Mouse (Mus musculus) heart, embryonic 15.5 days (tissue): ENCODE measurements around the gene Ldhal6b. TPM values are rescaled to one million over a fixed set of nuclear protein-coding genes. Genes with fewer than 3 reads are reported as not detected.

Experiments used
- microRNA-seq: library from miRNA; unstranded; fragments of <30 nt; microRNA quantifications from one replicate; pipeline ENCODE4, GENCODE M21; 2016
- polyA plus RNA-seq: library from polyadenylated mRNA; unstranded; fragments of >200 nt; fragmentation: Nextera tagmentation; extraction: Ambion mirVana; gene quantifications from 2 replicates; pipeline ENCODE4 v1.2.1, GENCODE M21; 2015

The Ldhal6b gene
- polyA plus RNA-seq, 1 experiment from 2014 or later, result not detected

Small RNA genes within 50 kb of the gene (microRNA-seq; reads per million reads assigned to microRNA genes)
- not detected for gene Gm22475

Other genes starting within 250 kb of the Ldhal6b start
- 107 and 118 TPM in 2 replicates for gene Tmem242, start 21.5 kb upstream of the Ldhal6b start, polyA plus RNA-seq
- gene Zdhhc14, start 73.8 kb upstream of the Ldhal6b start, polyA plus RNA-seq, result 1.3 and 1.9 TPM in 2 replicates